Mouse (Mus musculus) lung, embryonic 14.5 days (tissue): ENCODE measurements around the gene Cnih3. TPM values are rescaled to one million over a fixed set of nuclear protein-coding genes. Genes with fewer than 3 reads are reported as not detected.
A peak's percentile ranks its signal among the peaks of the same experiment; 100 is the strongest.

Experiments used
- ATAC-seq: fragments of 200-750 bp; cut with Nextera tagmentation; 2 replicates; pipeline ENCODE4 v1.8.0; 2017; ENCODE audit warnings: mild to moderate bottlenecking, moderate TSS enrichment, moderate library complexity; ENCODE audit not compliant: insufficient read depth
- DNase-seq: peaks from one replicate; pipeline ENCODE4 v3.0.0-alpha.2; 2015
- H3K27ac ChIP-seq: fragments of 300-500 bp; sonication (generic); 2 replicates; pipeline ENCODE4 v1.5.1; 2014; ENCODE audit warnings: low read depth, mild to moderate bottlenecking, moderate library complexity
- H3K27me3 ChIP-seq: fragments of 300-500 bp; sonication (generic); 2 replicates; pipeline ENCODE4 v1.6.1; 2014; ENCODE audit warnings: low read length, control low read depth; ENCODE audit not compliant: insufficient read depth
- H3K36me3 ChIP-seq: fragments of 300-500 bp; sonication (generic); 2 replicates; pipeline ENCODE4 v1.6.1; 2014; ENCODE audit warnings: control low read depth; ENCODE audit not compliant: insufficient read depth
- H3K4me1 ChIP-seq: fragments of 300-500 bp; sonication (generic); 2 replicates; pipeline ENCODE4 v1.6.1; 2014; ENCODE audit warnings: antibody characterized with exemption, control low read depth; ENCODE audit not compliant: insufficient read depth
- H3K4me2 ChIP-seq: fragments of 300-500 bp; sonication (generic); 2 replicates; pipeline ENCODE4 v1.6.1; 2014; ENCODE audit warnings: mild to moderate bottlenecking
- H3K4me3 ChIP-seq: fragments of 300-500 bp; sonication (generic); 2 replicates; pipeline ENCODE4 v1.5.1; 2014; ENCODE audit warnings: low read depth, low read length
- H3K9ac ChIP-seq: fragments of 300-500 bp; sonication (generic); 2 replicates; pipeline ENCODE4 v1.6.1; 2014
- H3K9me3 ChIP-seq: fragments of 300-500 bp; sonication (generic); 2 replicates; pipeline ENCODE4 v1.6.1; 2016; ENCODE audit warnings: low read depth, low read length, control low read depth
- CTCF ChIP-seq: IDR thresholded peaks from 2 replicates; pipeline ENCODE4 v1.5.1; 2016; ENCODE audit warnings: antibody characterized with exemption, low read depth
- WGBS: fragments of 180-500 bp; shearing (Covaris S2); extraction: QIAGEN DNeasy Blood & Tissue Kit; methylation state at CpG from one replicate; pipeline ENCODE4 v1.1.7; 2014; 5-methylcytosine and 5-hydroxymethylcytosine counted together
- polyA plus RNA-seq: library from polyadenylated mRNA; unstranded; fragments of >200 nt; fragmentation: Nextera tagmentation; extraction: Ambion mirVana; gene quantifications from 2 replicates; pipeline ENCODE4 v1.2.1, GENCODE M21; 2014

Gene Cnih3
- polyA plus RNA-seq, 1 experiment from 2014 or later: not detected

- ATAC-seq (no peak), DNase-seq (no peak)
- no peak for TF ChIP-seq CTCF
- Histone ChIP-seq H3K4me3 (no peak overlapping the region), H3K4me1 (no peaks in the 10 kb centered on the region), H3K9me3 (no peaks in the 10 kb centered on the region), H3K9ac (no peak overlapping the region), H3K27me3 (no peaks in the 10 kb centered on the region), H3K36me3 (no peaks in the 10 kb centered on the region), H3K4me2 (no peak overlapping the region), H3K27ac (no peak overlapping the region)
- 78% methylated on average over 5 of the region's 5 CpGs for WGBS
Observed at GRCm38 (mm10) chr1:181316571-181316970, 35.9 kb upstream of the Cnih3 start.

- no peaks in the 10 kb centered on the region for H3K27me3 ChIP-seq
- no peak overlapping the region for H3K9ac ChIP-seq
- 78% methylated on average over 6 of the region's 6 CpGs for WGBS
- no peaks in the 10 kb centered on the region for H3K4me1 ChIP-seq
- H3K36me3 ChIP-seq: no peaks in the 10 kb centered on the region
- DNase-seq (no peak), ATAC-seq (no peak)
- H3K9me3 ChIP-seq: no peaks in the 10 kb centered on the region
- no peak overlapping the region for H3K27ac ChIP-seq
- H3K4me3 ChIP-seq: no peak overlapping the region
- H3K4me2 ChIP-seq: no peak overlapping the region
- TF ChIP-seq CTCF: no peak
Observed at GRCm38 (mm10) chr1:181319466-181319865, 33.0 kb upstream of the Cnih3 start.

- no peaks in the 10 kb centered on the region for H3K4me1 ChIP-seq
- ATAC-seq (no peak), DNase-seq (no peak)
- no peak for TF ChIP-seq CTCF
- no peaks in the 10 kb centered on the region for H3K27me3 ChIP-seq
- 88% methylated on average over 5 of the region's 5 CpGs for WGBS
- no peak overlapping the region for H3K4me3 ChIP-seq
- no peak overlapping the region for H3K9ac ChIP-seq
- no peak overlapping the region for H3K27ac ChIP-seq
- H3K36me3 ChIP-seq: no peaks in the 10 kb centered on the region
- H3K9me3 ChIP-seq: no peaks in the 10 kb centered on the region
- H3K4me2 ChIP-seq: no peak overlapping the region
Observed at GRCm38 (mm10) chr1:181321149-181321548, 31.3 kb upstream of the Cnih3 start.

DNA sequence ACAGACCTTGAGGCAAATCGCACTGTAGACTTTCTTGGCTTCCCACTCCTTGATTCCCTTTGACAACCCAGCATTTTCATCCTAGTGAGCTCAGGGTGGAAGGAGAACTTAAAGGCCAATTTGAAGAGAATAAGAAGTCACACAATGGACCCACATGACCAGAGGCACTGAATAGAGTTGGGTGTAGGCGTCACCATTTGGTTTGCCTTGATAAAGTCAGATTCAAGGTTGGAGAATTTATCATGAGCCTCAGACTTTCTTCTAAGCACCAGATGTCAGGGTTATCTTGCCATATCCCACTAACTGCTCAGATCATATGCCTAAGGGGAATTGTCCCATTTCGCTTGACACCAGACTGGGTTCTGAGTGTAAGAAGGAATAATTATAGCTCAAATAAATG, 29.3 kb upstream of the Cnih3 start:
- no peaks in the 10 kb centered on the region for H3K9me3 ChIP-seq
- no peak for DNase-seq
- no peak overlapping the region for H3K4me3 ChIP-seq
- no peak for TF ChIP-seq CTCF
- no peaks in the 10 kb centered on the region for H3K4me1 ChIP-seq
- no peak for ATAC-seq
- H3K27me3 ChIP-seq: no peaks in the 10 kb centered on the region
- 81% methylated on average over 3 of the region's 3 CpGs for WGBS
- no peak overlapping the region for H3K9ac ChIP-seq
- H3K4me2 ChIP-seq: no peak overlapping the region
- H3K36me3 ChIP-seq: no peaks in the 10 kb centered on the region
- no peak overlapping the region for H3K27ac ChIP-seq

- H3K4me1 ChIP-seq: no peaks in the 10 kb centered on the region
- no peak for TF ChIP-seq CTCF
- no peaks in the 10 kb centered on the region for H3K36me3 ChIP-seq
- H3K4me2 ChIP-seq: no peak overlapping the region
- DNase-seq: no peak
- no peak overlapping the region for H3K27ac ChIP-seq
- WGBS: 88% methylated on average over 5 of the region's 5 CpGs
- no peak overlapping the region for H3K9ac ChIP-seq
- no peak overlapping the region for H3K4me3 ChIP-seq
- no peak for ATAC-seq
- H3K9me3 ChIP-seq: no peaks in the 10 kb centered on the region
- no peaks in the 10 kb centered on the region for H3K27me3 ChIP-seq
Observed at GRCm38 (mm10) chr1:181327137-181327536, 25.3 kb upstream of the Cnih3 start.

DNA sequence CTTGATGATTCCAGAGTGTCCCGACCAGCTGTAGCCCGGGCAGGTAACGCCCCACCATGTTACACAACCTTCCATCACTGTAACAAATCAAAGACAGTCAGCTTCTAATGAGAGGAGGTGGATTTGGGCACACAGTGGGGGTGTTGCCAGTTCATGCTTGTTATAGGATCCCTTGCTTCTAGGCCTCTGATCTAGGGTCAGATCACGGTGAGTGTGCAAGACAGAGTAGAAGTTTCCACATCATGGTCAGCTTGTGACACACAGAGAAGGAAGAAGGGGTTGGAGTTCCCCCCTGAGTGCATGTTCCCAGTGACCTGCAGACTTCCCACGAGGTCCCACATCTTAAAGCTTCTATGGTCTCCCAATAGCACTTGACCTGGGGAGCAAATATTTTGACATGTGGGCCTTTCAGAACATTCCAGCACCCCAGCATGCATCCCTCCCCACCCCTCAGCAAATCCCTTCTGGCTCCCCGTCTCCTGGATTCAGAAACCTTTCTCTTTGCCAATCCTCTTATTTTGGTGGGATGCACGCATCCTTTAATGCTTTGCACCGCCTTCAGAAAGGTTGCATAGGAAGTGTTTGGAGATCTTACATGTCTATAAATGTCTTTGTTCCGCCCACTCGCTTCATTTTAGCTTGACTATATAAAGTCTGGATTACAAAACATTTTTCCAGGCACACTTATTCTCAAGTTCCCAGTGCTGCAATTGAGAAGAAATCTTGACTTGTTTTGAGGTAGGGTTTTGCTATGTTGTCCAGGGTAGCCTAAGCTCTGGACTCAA, 24.6 kb upstream of the Cnih3 start:
- WGBS: 75% methylated on average over 10 of the region's 10 CpGs
- Histone ChIP-seq H3K4me3 (no peak overlapping the region), H3K4me2 (no peak overlapping the region), H3K36me3 (no peaks in the 10 kb centered on the region), H3K27me3 (no peaks in the 10 kb centered on the region), H3K9me3 (no peaks in the 10 kb centered on the region), H3K9ac (no peak overlapping the region), H3K4me1 (no peaks in the 10 kb centered on the region), H3K27ac (no peak overlapping the region)
- ATAC-seq: no peak
- no peak for TF ChIP-seq CTCF
- no peak for DNase-seq

- Histone ChIP-seq H3K4me2 (no peak overlapping the region), H3K27me3 (no peaks in the 10 kb centered on the region), H3K9ac (no peak overlapping the region), H3K4me3 (no peak overlapping the region), H3K9me3 (no peaks in the 10 kb centered on the region), H3K36me3 (no peaks in the 10 kb centered on the region), H3K27ac (no peak overlapping the region), H3K4me1 (no peaks in the 10 kb centered on the region)
- WGBS: 66% methylated on average over 3 of the region's 3 CpGs
- ATAC-seq (no peak), DNase-seq (no peak)
- TF ChIP-seq CTCF: no peak
Observed at GRCm38 (mm10) chr1:181329110-181329509, 23.3 kb upstream of the Cnih3 start.

GRCm38 (mm10) chr1:181332597-181332996, 19.8 kb upstream of the Cnih3 start:
- no peaks in the 10 kb centered on the region for H3K36me3 ChIP-seq
- no peak overlapping the region for H3K4me2 ChIP-seq
- TF ChIP-seq CTCF: no peak
- H3K9ac ChIP-seq: no peak overlapping the region
- H3K9me3 ChIP-seq: no peaks in the 10 kb centered on the region
- H3K27me3 ChIP-seq: no peaks in the 10 kb centered on the region
- DNase-seq (peak; percentile 48), ATAC-seq (peak; percentile 63; the same call in 1 of the 2 replicates)
- no peak overlapping the region for H3K4me3 ChIP-seq
- no peaks in the 10 kb centered on the region for H3K4me1 ChIP-seq
- WGBS: 19% methylated on average over 2 of the region's 2 CpGs
- H3K27ac ChIP-seq: no peak overlapping the region
